ENCODE assay signal across 13 mouse cellular contexts in genomic region chr17:34615871-34616270, GRCm38 (mm10). TPM values are rescaled to one million over a fixed set of nuclear protein-coding genes. Genes with fewer than 3 reads are reported as not detected.
DNase-seq lines count a peak whose midpoint lies in the region; ATAC-seq and TF ChIP-seq lines count a peak whose summit lies in the region.
"Had no signal": no experiment of that assay in that cellular context is flagged by ENCODE, and none has a peak within 500 bp of the region (broad histone marks: within the 10 kb centered on the region; RNA-seq: fewer than 3 reads in every experiment).

Egfl8 (minus strand) TSS chr17:34615971.

- no peak within 1 kb of the TSS for H3K4me2 ChIP-seq in heart, embryonic 12.5 days
- no peak within 1 kb of the TSS for H3K4me2 ChIP-seq in lung, postnatal 0 days (replicated peaks; ENCODE audit: low read depth, low read length)
- H3K4me2 ChIP-seq in embryonic facial prominence, embryonic 13.5 days: no peak within 1 kb of the TSS
- no peak within 1 kb of the TSS for H3K4me2 ChIP-seq in limb, embryonic 15.5 days
- H3K4me2 ChIP-seq: embryonic facial prominence, embryonic 12.5 days; liver, embryonic 15.5 days had no signal

- H3K27ac ChIP-seq in heart, embryonic 12.5 days (ENCODE audit: poor library complexity, severe bottlenecking): 0 out of 2 replicates have a peak within 1 kb of the TSS, but pooled peaks have one; percentile 18
- no peak within 1 kb of the TSS for H3K27ac ChIP-seq in heart, embryonic 10.5 days
- peak within 1 kb of the TSS; percentile 43; the same call in 1 of the 2 replicates for H3K27ac ChIP-seq in lung, postnatal 0 days (ENCODE audit: low read length)
- peak within 1 kb of the TSS; percentile 16; the same call in 1 of the 2 replicates for H3K27ac ChIP-seq in embryonic facial prominence, embryonic 13.5 days
- peak within 1 kb of the TSS; percentile 27 for H3K27ac ChIP-seq in limb, embryonic 15.5 days
- H3K27ac ChIP-seq: embryonic facial prominence, embryonic 12.5 days; liver, embryonic 15.5 days had no signal

- WGBS in heart, embryonic 12.5 days: 71% methylated on average over 6 of the region's 6 CpGs
- 76% methylated on average over 6 of the region's 6 CpGs for WGBS in heart, embryonic 10.5 days
- 74% methylated on average over 6 of the region's 6 CpGs for WGBS in lung, postnatal 0 days
- 46% methylated on average over 6 of the region's 6 CpGs for WGBS in embryonic facial prominence, embryonic 13.5 days
- WGBS in limb, embryonic 15.5 days: 83% methylated on average over 6 of the region's 6 CpGs

- no peaks in the 10 kb centered on the region for H3K4me1 ChIP-seq in heart, embryonic 12.5 days (replicated peaks)
- H3K4me1 ChIP-seq in heart, embryonic 10.5 days: peaks cover 9% of the 10 kb centered on the region; the same call in 1 of the 2 replicates
- no peaks in the 10 kb centered on the region for H3K4me1 ChIP-seq in lung, postnatal 0 days (ENCODE audit: insufficient read depth, low read depth, low read length)
- H3K4me1 ChIP-seq in embryonic facial prominence, embryonic 13.5 days: no peaks in the 10 kb centered on the region
- no peaks in the 10 kb centered on the region for H3K4me1 ChIP-seq in limb, embryonic 15.5 days
- H3K4me1 ChIP-seq: embryonic facial prominence, embryonic 12.5 days had no signal

- H3K9me3 ChIP-seq in heart, embryonic 12.5 days (replicated peaks): no peaks in the 10 kb centered on the region
- H3K9me3 ChIP-seq in heart, embryonic 10.5 days: no peaks in the 10 kb centered on the region
- H3K9me3 ChIP-seq in lung, postnatal 0 days (ENCODE audit: low read length): no peaks in the 10 kb centered on the region
- no peaks in the 10 kb centered on the region for H3K9me3 ChIP-seq in embryonic facial prominence, embryonic 13.5 days
- H3K9me3 ChIP-seq in limb, embryonic 15.5 days: no peaks in the 10 kb centered on the region
- H3K9me3 ChIP-seq: embryonic facial prominence, embryonic 12.5 days; liver, embryonic 15.5 days had no signal

- no peak for DNase-seq in heart, embryonic 10.5 days (ENCODE audit: low spot score)
- no peak for DNase-seq in lung, postnatal 0 days (ENCODE audit: low spot score)
- no peak for DNase-seq in lung, postnatal 14 days
- no peak for DNase-seq in left cerebral cortex, postnatal 14 days (ENCODE audit: low spot score in 2 of 2)
- DNase-seq in layer of hippocampus, adult 9-10 months (ENCODE audit: low spot score): no peak
- DNase-seq: adrenal gland, postnatal 14 days; cerebellum, adult 2 months; heart, postnatal 10 days had no signal

- H3K9ac ChIP-seq in heart, embryonic 12.5 days: no peak within 1 kb of the TSS
- H3K9ac ChIP-seq in lung, postnatal 0 days (replicated peaks; ENCODE audit: low read depth): no peak within 1 kb of the TSS
- 0 out of 2 replicates have a peak within 1 kb of the TSS, but pooled peaks have one; percentile 7 for H3K9ac ChIP-seq in embryonic facial prominence, embryonic 13.5 days
- H3K9ac ChIP-seq in limb, embryonic 15.5 days: no peak within 1 kb of the TSS
- H3K9ac ChIP-seq: embryonic facial prominence, embryonic 12.5 days; liver, embryonic 15.5 days had no signal

- intact Hi-C loops in left cerebral cortex, postnatal 14 days (cut with DNase I): no loop called here

- no peak for ATAC-seq in heart, embryonic 12.5 days (ENCODE audit: insufficient number of reproducible peaks, low FRiP score)
- no peak for ATAC-seq in lung, postnatal 0 days
- ATAC-seq in embryonic facial prominence, embryonic 13.5 days (ENCODE audit: insufficient number of reproducible peaks, insufficient read depth, low FRiP score, low TSS enrichment, low read depth): no peak
- no peak for ATAC-seq in limb, embryonic 15.5 days (ENCODE audit: insufficient number of reproducible peaks, low FRiP score, low TSS enrichment, low read depth)

- no peak within 1 kb of the TSS for H3K4me3 ChIP-seq in heart, embryonic 12.5 days
- no peak within 1 kb of the TSS for H3K4me3 ChIP-seq in heart, embryonic 10.5 days
- no peak within 1 kb of the TSS for H3K4me3 ChIP-seq in lung, postnatal 0 days (ENCODE audit: low read depth, low read length)
- H3K4me3 ChIP-seq in embryonic facial prominence, embryonic 13.5 days: no peak within 1 kb of the TSS
- H3K4me3 ChIP-seq in limb, embryonic 15.5 days: no peak within 1 kb of the TSS
- H3K4me3 ChIP-seq: embryonic facial prominence, embryonic 12.5 days; liver, embryonic 15.5 days had no signal

- TF ChIP-seq CTCF in lung, postnatal 0 days (IDR thresholded peaks at IDR 0.05): no peak

- H3K27me3 ChIP-seq in heart, embryonic 12.5 days (replicated peaks): no peaks in the 10 kb centered on the region
- no peaks in the 10 kb centered on the region for H3K27me3 ChIP-seq in heart, embryonic 10.5 days (ENCODE audit: insufficient read depth, poor library complexity, severe bottlenecking)
- H3K27me3 ChIP-seq in lung, postnatal 0 days (replicated peaks; ENCODE audit: insufficient read depth, low read length): no peaks in the 10 kb centered on the region
- H3K27me3 ChIP-seq in embryonic facial prominence, embryonic 13.5 days: no peaks in the 10 kb centered on the region
- no peaks in the 10 kb centered on the region for H3K27me3 ChIP-seq in limb, embryonic 15.5 days
- H3K27me3 ChIP-seq: embryonic facial prominence, embryonic 12.5 days; liver, embryonic 15.5 days had no signal

- no peak for TF ChIP-seq EP300 in lung, postnatal 0 days (IDR thresholded peaks at IDR 0.05)

- H3K36me3 ChIP-seq in heart, embryonic 12.5 days: peaks cover 73% of the 10 kb centered on the region
- H3K36me3 ChIP-seq in heart, embryonic 10.5 days: peaks cover 76% of the 10 kb centered on the region
- H3K36me3 ChIP-seq in lung, postnatal 0 days (ENCODE audit: insufficient read depth, low read length): peaks cover 26% of the 10 kb centered on the region
- H3K36me3 ChIP-seq in embryonic facial prominence, embryonic 13.5 days: peaks cover 69% of the 10 kb centered on the region
- peaks cover 89% of the 10 kb centered on the region for H3K36me3 ChIP-seq in limb, embryonic 15.5 days

RNA-seq across cellular contexts. Expression of gene Egfl8, which starts in this region (rescaled TPM):
- 0.30 and 0.57 TPM in 2 replicates for polyA plus RNA-seq in heart, embryonic 12.5 days (2016; fragmentation: Nextera tagmentation; extraction: Ambion mirVana)
- 0.49 and 1.7 TPM in 2 replicates for polyA plus RNA-seq in heart, embryonic 10.5 days (2016; fragmentation: Nextera tagmentation; extraction: Ambion mirVana)
- 4.4 and 5.2 TPM in 2 replicates for polyA plus RNA-seq in lung, postnatal 0 days (2015; fragmentation: Nextera tagmentation; extraction: Ambion mirVana)
- 7.5 and 10.2 TPM in 2 replicates for polyA plus RNA-seq in embryonic facial prominence, embryonic 13.5 days (2015; fragmentation: Nextera tagmentation; extraction: Ambion mirVana)
- polyA plus RNA-seq in limb, embryonic 15.5 days (2015; fragmentation: Nextera tagmentation; extraction: Ambion mirVana): 8.3 and 13.4 TPM in 2 replicates
- total RNA-seq in left cerebral cortex, postnatal 14 days (2021): 1 to 10 TPM; 3.5 to 4.1 TPM
